Mouse (Mus musculus) kidney, adult 8-10 months (tissue): Measurements from ENCODE around the gene B230104I21Rik.

Source experiments
- DNase-seq, 2 experiments: peaks; one replicate each; pipeline ENCODE4 v3.0.0; 2022

Gene B230104I21Rik

GRCm38 (mm10) chr4:154335761-154336160, at the start of gene B230104I21Rik:
Gene B230104I21Rik, plus strand, starts transcription at chr4:154336127.
- DNase-seq, result no peak

GRCm38 (mm10) chr4:154293735-154294201, 42.2 kb upstream of the B230104I21Rik start:
- DNase-seq, result peak; percentile 39 to 45

- peak; percentile 91 to 92 for DNase-seq
Observed at GRCm38 (mm10) chr4:154294262-154294731, 41.6 kb upstream of the B230104I21Rik start.

GRCm38 (mm10) chr4:154297761-154298160, 38.2 kb upstream of the B230104I21Rik start:
- DNase-seq, result peak; percentile 83 to 85

GRCm38 (mm10) chr4:154299541-154300271, 36.2 kb upstream of the B230104I21Rik start:
- peak; percentile 86 to 90 for DNase-seq

GRCm38 (mm10) chr4:154301466-154301881, 34.5 kb upstream of the B230104I21Rik start, which contains the start of gene Arhgef16:
Gene Arhgef16, minus strand, starts transcription at chr4:154301676.
- DNase-seq, result peak; percentile 61 to 69

- DNase-seq, result no peak
Observed at GRCm38 (mm10) chr4:154309131-154309530, 26.8 kb upstream of the B230104I21Rik start.

- no peak for DNase-seq
Observed at GRCm38 (mm10) chr4:154310576-154311262, 25.2 kb upstream of the B230104I21Rik start.

- DNase-seq, result no peak
Observed at GRCm38 (mm10) chr4:154312143-154312812, 23.6 kb upstream of the B230104I21Rik start.

- DNase-seq, result no peak
Observed at GRCm38 (mm10) chr4:154312935-154313621, 22.8 kb upstream of the B230104I21Rik start.

GRCm38 (mm10) chr4:154313622-154313967, 22.3 kb upstream of the B230104I21Rik start:
- no peak for DNase-seq

GRCm38 (mm10) chr4:154325410-154325809, 10.5 kb upstream of the B230104I21Rik start:
- DNase-seq, result no peak

GRCm38 (mm10) chr4:154328431-154328830, 7.5 kb upstream of the B230104I21Rik start:
- DNase-seq, result no peak

- peak; percentile 50 to 77 for DNase-seq
Observed at GRCm38 (mm10) chr4:154328836-154329235, 7.1 kb upstream of the B230104I21Rik start.

GRCm38 (mm10) chr4:154330001-154330400, 5.9 kb upstream of the B230104I21Rik start:
- peak in 1 of 2 experiments; percentile 19 for DNase-seq

GRCm38 (mm10) chr4:154331271-154331670, 4.7 kb upstream of the B230104I21Rik start:
- DNase-seq, result no peak

- no peak for DNase-seq
Observed at GRCm38 (mm10) chr4:154333300-154333699, 2.6 kb upstream of the B230104I21Rik start.

- no peak for DNase-seq
Observed at GRCm38 (mm10) chr4:154334699-154335402, 1.1 kb upstream of the B230104I21Rik start.

- peak; percentile 36 to 45 for DNase-seq
Observed at GRCm38 (mm10) chr4:154336650-154337049, 723 bp downstream of the B230104I21Rik start.

- DNase-seq, result no peak
Observed at GRCm38 (mm10) chr4:154346731-154347522, 11.0 kb downstream of the B230104I21Rik start.

- peak in 1 of 2 experiments; percentile 24 for DNase-seq
Observed at GRCm38 (mm10) chr4:154348197-154348786, 12.4 kb downstream of the B230104I21Rik start.
